Mouse (Mus musculus) kidney, embryonic 15.5 days (tissue): Measurements from ENCODE around the gene Soga1. TPM values are rescaled to one million over a fixed set of nuclear protein-coding genes. Genes with fewer than 3 reads are reported as not detected.

Experiments used
- ATAC-seq: fragments of 200-750 bp; cut with Nextera tagmentation; replicated peaks from 2 replicates; pipeline ENCODE4 v1.8.0; 2017; ENCODE audit warnings: moderate TSS enrichment; ENCODE audit not compliant: low FRiP score
- H3K27ac ChIP-seq: fragments of 300-500 bp; sonication (generic); 2 replicates; pipeline ENCODE4 v1.5.1; 2015; ENCODE audit warnings: mild to moderate bottlenecking, inconsistent platforms
- H3K27me3 ChIP-seq: fragments of 300-500 bp; sonication (generic); 2 replicates; pipeline ENCODE4 v1.6.1; 2015; ENCODE audit warnings: inconsistent platforms
- H3K36me3 ChIP-seq: fragments of 300-500 bp; sonication (generic); 2 replicates; pipeline ENCODE4 v1.6.1; 2015; ENCODE audit warnings: inconsistent platforms
- H3K4me1 ChIP-seq: fragments of 300-500 bp; sonication (generic); 2 replicates; pipeline ENCODE4 v1.6.1; 2015; ENCODE audit warnings: inconsistent platforms
- H3K4me2 ChIP-seq: fragments of 300-500 bp; sonication (generic); 2 replicates; pipeline ENCODE4 v1.6.1; 2015; ENCODE audit warnings: moderate library complexity, mild to moderate bottlenecking, inconsistent platforms
- H3K4me3 ChIP-seq: fragments of 300-500 bp; sonication (generic); replicated peaks from 2 replicates; pipeline ENCODE4 v1.5.1; 2015; ENCODE audit warnings: mild to moderate bottlenecking, inconsistent platforms
- H3K9ac ChIP-seq: fragments of 300-500 bp; sonication (generic); 2 replicates; pipeline ENCODE4 v1.6.1; 2015; ENCODE audit warnings: mild to moderate bottlenecking, inconsistent platforms
- H3K9me3 ChIP-seq: fragments of 300-500 bp; sonication (generic); replicated peaks from 2 replicates; pipeline ENCODE4 v1.6.1; 2016; ENCODE audit warnings: inconsistent platforms
- WGBS: fragments of 180-500 bp; shearing (Covaris S2); methylation state at CpG from one replicate; pipeline ENCODE4 v1.1.7; 2015; ENCODE audit warnings: mixed read lengths; 5-methylcytosine and 5-hydroxymethylcytosine counted together
- polyA plus RNA-seq: library from polyadenylated mRNA; unstranded; fragments of >200 nt; fragmentation: Nextera tagmentation; extraction: Ambion mirVana; gene quantifications from 2 replicates; pipeline ENCODE4 v1.2.1, GENCODE M21; 2015

The Soga1 gene
- polyA plus RNA-seq, 1 experiment from 2014 or later: 4.2 TPM

- no peak overlapping the region for H3K4me2 ChIP-seq
- 63% methylated on average over 7 of the region's 7 CpGs for WGBS
- H3K36me3 ChIP-seq: no peaks in the 10 kb centered on the region
- H3K27ac ChIP-seq: no peak overlapping the region
- 0 out of 2 replicates have a peak, but pooled peaks cover 10% of the 10 kb centered on the region for H3K4me1 ChIP-seq
- H3K4me3 ChIP-seq: no peak overlapping the region
- H3K9ac ChIP-seq: no peak overlapping the region
- no peak for ATAC-seq
- no peaks in the 10 kb centered on the region for H3K27me3 ChIP-seq
- no peaks in the 10 kb centered on the region for H3K9me3 ChIP-seq
Measured at GRCm38 (mm10) chr2:156970253-156970652, 108.8 kb downstream of the Soga1 start.

GRCm38 (mm10) chr2:156968501-156968900 is 110.6 kb downstream of the Soga1 start:
- Histone ChIP-seq H3K9ac (no peak overlapping the region), H3K36me3 (no peaks in the 10 kb centered on the region), H3K4me3 (no peak overlapping the region), H3K4me1 (0 out of 2 replicates have a peak, but pooled peaks cover 7% of the 10 kb centered on the region), H3K9me3 (no peaks in the 10 kb centered on the region), H3K27ac (no peak overlapping the region), H3K27me3 (no peaks in the 10 kb centered on the region), H3K4me2 (no peak overlapping the region)
- WGBS: 81% methylated on average over 4 of the region's 4 CpGs
- ATAC-seq: no peak

GRCm38 (mm10) chr2:156967388-156967787 is 111.7 kb downstream of the Soga1 start:
- 77% methylated on average over 6 of the region's 6 CpGs for WGBS

More at GRCm38 (mm10) chr2:156967388-156967787, 111.7 kb downstream of the Soga1 start:
- Histone ChIP-seq H3K36me3 (no peaks in the 10 kb centered on the region), H3K27me3 (no peaks in the 10 kb centered on the region), H3K4me3 (no peak overlapping the region), H3K4me1 (0 out of 2 replicates have a peak, but pooled peaks cover 7% of the 10 kb centered on the region), H3K9me3 (no peaks in the 10 kb centered on the region), H3K27ac (no peak overlapping the region), H3K4me2 (no peak overlapping the region), H3K9ac (no peak overlapping the region)
- no peak for ATAC-seq

Other genes starting within 250 kb of the Soga1 start
- 62.2 and 68.5 TPM in 2 replicates for gene Tgif2, start 239.2 kb downstream of the Soga1 start, polyA plus RNA-seq
- 8.6 and 9.8 TPM in 2 replicates for gene 4930518I15Rik, start 221.3 kb downstream of the Soga1 start, polyA plus RNA-seq
- gene Rab5if, start 216.1 kb downstream of the Soga1 start, polyA plus RNA-seq: 174 and 181 TPM in 2 replicates
- gene Sla2, start 192.1 kb downstream of the Soga1 start, polyA plus RNA-seq: 0.22 and 0.30 TPM in 2 replicates
- 46.9 and 49.8 TPM in 2 replicates for gene Ndrg3, start 87.2 kb downstream of the Soga1 start, polyA plus RNA-seq
- gene Dsn1, start 72.1 kb downstream of the Soga1 start, polyA plus RNA-seq: 37.6 and 39.6 TPM in 2 replicates
- 0.27 TPM in 1 of 2 replicates, not detected in the other for gene Tldc2, start 7.8 kb upstream of the Soga1 start, polyA plus RNA-seq
- 25.3 and 27.2 TPM in 2 replicates for gene Samhd1, start 56.0 kb upstream of the Soga1 start, polyA plus RNA-seq
- 26.8 and 26.9 TPM in 2 replicates for gene Rbl1, start 125.3 kb upstream of the Soga1 start, polyA plus RNA-seq
- gene Rpn2, start 199.8 kb upstream of the Soga1 start, polyA plus RNA-seq: 311 and 322 TPM in 2 replicates
- gene Mroh8, start 200.3 kb upstream of the Soga1 start, polyA plus RNA-seq: 0.47 and 0.59 TPM in 2 replicates